Mouse (Mus musculus) kidney, adult 2 months (tissue): ENCODE measurements around the gene Qprt. TPM values are rescaled to one million over a fixed set of nuclear protein-coding genes. Genes with fewer than 3 reads are reported as not detected.

ENCODE experiments used
- DNase-seq: peaks from one replicate; pipeline ENCODE4 v3.0.0; 2021
- H3K27ac ChIP-seq: fragments of 200-500 bp; 2 replicates; pipeline ENCODE4 v1.5.1; 2012; ENCODE audit warnings: low read depth, low read length, control low read depth, inconsistent platforms; ENCODE audit not compliant: insufficient read depth
- H3K27me3 ChIP-seq: fragments of 200-500 bp; replicated peaks from 2 replicates; pipeline ENCODE4 v1.6.1; 2012; ENCODE audit warnings: mild to moderate bottlenecking, moderate library complexity, low read length, inconsistent platforms; ENCODE audit not compliant: control insufficient read depth, insufficient read depth
- H3K36me3 ChIP-seq: fragments of 200-500 bp; 2 replicates; pipeline ENCODE4 v1.6.1; 2012; ENCODE audit warnings: mild to moderate bottlenecking, moderate library complexity, low read length, inconsistent platforms; ENCODE audit not compliant: control insufficient read depth, insufficient read depth
- H3K4me1 ChIP-seq: fragments of 200-500 bp; 2 replicates; pipeline ENCODE4 v1.6.1; 2011; ENCODE audit warnings: low read length; ENCODE audit not compliant: control insufficient read depth, insufficient read depth
- H3K4me3 ChIP-seq: fragments of 200-500 bp; 2 replicates; pipeline ENCODE4 v1.5.1; 2011; ENCODE audit warnings: mild to moderate bottlenecking, low read depth, low read length, control low read depth; ENCODE audit not compliant: insufficient read depth
- CTCF ChIP-seq: fragments of 200-500 bp; conservative IDR thresholded peaks from 2 replicates; pipeline ENCODE4 v1.5.1; 2011; ENCODE audit warnings: low read depth, mild to moderate bottlenecking, control low read depth, low read length, moderate library complexity, mixed read lengths; ENCODE audit not compliant: insufficient read depth, insufficient read length
- POLR2A ChIP-seq: fragments of 200-500 bp; IDR thresholded peaks from one replicate; pipeline ENCODE4 v1.6.1; 2011; ENCODE audit warnings: low read depth, low read length, control low read depth
- WGBS: fragments of 180-500 bp; shearing (Covaris S2); methylation state at CpG from one replicate; pipeline ENCODE4 v1.1.7; 2018; 5-methylcytosine and 5-hydroxymethylcytosine counted together
- polyA plus RNA-seq: library from polyadenylated mRNA; depleted of rRNA; stranded (reverse); fragments of >200 nt; gene quantifications from 2 replicates; pipeline ENCODE4 v1.2.3, GENCODE M21; 2012; rRNA removed

Gene Qprt
- polyA plus RNA-seq, 1 experiment = 127 TPM

- H3K4me1 ChIP-seq = peaks cover 11% of the 10 kb centered on the region
- H3K36me3 ChIP-seq = no peaks in the 10 kb centered on the region
- TF ChIP-seq CTCF (no peak), POLR2A (no peak)
- no peak overlapping the region for H3K4me3 ChIP-seq
- no peak overlapping the region for H3K27ac ChIP-seq
- DNase-seq = no peak
- no peaks in the 10 kb centered on the region for H3K27me3 ChIP-seq
- WGBS = 68% methylated on average over 4 of the region's 4 CpGs
These were observed 48.8 kb downstream of the Qprt start for GRCm38 (mm10) chr7:127073221-127073620.

- Histone ChIP-seq H3K4me3 (no peak overlapping the region), H3K4me1 (peaks cover 2% of the 10 kb centered on the region; the same call in 1 of the 2 replicates), H3K27me3 (no peaks in the 10 kb centered on the region), H3K36me3 (no peaks in the 10 kb centered on the region), H3K27ac (no peak overlapping the region)
- 85% methylated on average over 4 of the region's 4 CpGs for WGBS
- no peak for TF ChIP-seq POLR2A
- TF ChIP-seq CTCF = no peak
- DNase-seq = no peak
These were observed 51.1 kb downstream of the Qprt start for GRCm38 (mm10) chr7:127070871-127071413.

- Histone ChIP-seq H3K27me3 (no peaks in the 10 kb centered on the region), H3K36me3 (no peaks in the 10 kb centered on the region), H3K4me3 (no peak overlapping the region), H3K4me1 (no peaks in the 10 kb centered on the region), H3K27ac (no peak overlapping the region)
- WGBS = 71% methylated on average over 4 of the region's 4 CpGs
- no peak for TF ChIP-seq CTCF
- TF ChIP-seq POLR2A = no peak
- DNase-seq = no peak
These were observed 55.7 kb downstream of the Qprt start for GRCm38 (mm10) chr7:127066317-127066716.

- TF ChIP-seq CTCF (no peak), POLR2A (no peak)
- no peaks in the 10 kb centered on the region for H3K36me3 ChIP-seq
- no peak overlapping the region for H3K27ac ChIP-seq
- DNase-seq = no peak
- H3K4me1 ChIP-seq = no peaks in the 10 kb centered on the region
- 91% methylated on average over 6 of the region's 6 CpGs for WGBS
- H3K4me3 ChIP-seq = no peak overlapping the region
- H3K27me3 ChIP-seq = no peaks in the 10 kb centered on the region
These were observed 56.5 kb downstream of the Qprt start for GRCm38 (mm10) chr7:127065538-127065937.

Other genes with a start within 250 kb of the Qprt start
- gene Taok2, start 237.5 kb downstream of the Qprt start, polyA plus RNA-seq = 56.5 and 75.2 TPM in 2 replicates
- 90.8 and 113 TPM in 2 replicates for gene Tmem219, start 199.3 kb downstream of the Qprt start, polyA plus RNA-seq
- gene Kctd13, start 193.3 kb downstream of the Qprt start, polyA plus RNA-seq = 21.4 and 21.9 TPM in 2 replicates
- gene Asphd1, start 172.6 kb downstream of the Qprt start, polyA plus RNA-seq = 0.19 TPM in 1 of 2 replicates, not detected in the other
- 1.2 and 1.4 TPM in 2 replicates for gene Sez6l2, start 171.7 kb downstream of the Qprt start, polyA plus RNA-seq
- gene Cdipt, start 146.3 kb downstream of the Qprt start, polyA plus RNA-seq = 237 and 284 TPM in 2 replicates
- 0.74 and 1.1 TPM in 2 replicates for gene Cdiptos, start 146.1 kb downstream of the Qprt start, polyA plus RNA-seq
- gene Mvp, start 107.6 kb downstream of the Qprt start, polyA plus RNA-seq = 56.9 and 66.9 TPM in 2 replicates
- gene Pagr1b, start 105.7 kb downstream of the Qprt start, polyA plus RNA-seq = 0.91 and 1.3 TPM in 2 replicates
- 2.8 and 17.6 TPM in 2 replicates for gene Pagr1a, start 104.9 kb downstream of the Qprt start, polyA plus RNA-seq
- gene Gm42742, start 101.1 kb downstream of the Qprt start, polyA plus RNA-seq = 21.2 and 28.9 TPM in 2 replicates
- gene Prrt2, start 101.0 kb downstream of the Qprt start, polyA plus RNA-seq = 3.6 and 4.6 TPM in 2 replicates
- gene Maz, start 95.2 kb downstream of the Qprt start, polyA plus RNA-seq = 97.9 and 115 TPM in 2 replicates
- 0.67 and 0.73 TPM in 2 replicates for gene Kif22, start 79.8 kb downstream of the Qprt start, polyA plus RNA-seq
- not detected in 2 replicates for gene Zg16, start 34.9 kb downstream of the Qprt start, polyA plus RNA-seq
- 4.2 and 7.7 TPM in 2 replicates for gene AI467606, start 30.9 kb downstream of the Qprt start, polyA plus RNA-seq
- 2.7 and 5.2 TPM in 2 replicates for gene Spn, start 15.6 kb upstream of the Qprt start, polyA plus RNA-seq
- 26.9 and 33.6 TPM in 2 replicates for gene Cd2bp2, start 73.8 kb upstream of the Qprt start, polyA plus RNA-seq
- gene Tbc1d10b, start 86.2 kb upstream of the Qprt start, polyA plus RNA-seq = 26.8 and 28.5 TPM in 2 replicates
- 0.33 and 90.1 TPM in 2 replicates for gene Mylpf, start 86.7 kb upstream of the Qprt start, polyA plus RNA-seq
- gene Zfp553, start 110.8 kb upstream of the Qprt start, polyA plus RNA-seq = 7.9 and 9.6 TPM in 2 replicates
- gene Sept1, start 110.9 kb upstream of the Qprt start, polyA plus RNA-seq = 24.1 and 38.4 TPM in 2 replicates
- 48.4 and 85.5 TPM in 2 replicates for gene Zfp771, start 122.0 kb upstream of the Qprt start, polyA plus RNA-seq
- 68.9 and 70.5 TPM in 2 replicates for gene Dctpp1, start 138.5 kb upstream of the Qprt start, polyA plus RNA-seq
- 153 and 156 TPM in 2 replicates for gene Sephs2, start 151.8 kb upstream of the Qprt start, polyA plus RNA-seq
- gene Itgal, start 174.0 kb upstream of the Qprt start, polyA plus RNA-seq = 2.9 and 7.2 TPM in 2 replicates
- gene Zfp768, start 223.4 kb upstream of the Qprt start, polyA plus RNA-seq = 36.7 and 52.0 TPM in 2 replicates